Mouse (Mus musculus) limb, embryonic 12.5 days (tissue): ENCODE data around the gene Adap2. TPM values are rescaled to one million over a fixed set of nuclear protein-coding genes. Genes with fewer than 3 reads are reported as not detected.
A peak's percentile ranks its signal among the peaks of the same experiment; 100 is the strongest.
"Not testable (repeated sequence)": the region's sequence is repeated elsewhere in the genome, so short reads cannot be mapped to it uniquely, and the experiment has no call there.

Experiments
- ATAC-seq: fragments of 200-750 bp; cut with Nextera tagmentation; 2 replicates; pipeline ENCODE4 v1.8.0; 2017; ENCODE audit warnings: low read depth, moderate TSS enrichment; ENCODE audit not compliant: insufficient number of reproducible peaks, insufficient read depth, low FRiP score, low TSS enrichment
- H3K27ac ChIP-seq: fragments of 300-500 bp; sonication (generic); 2 replicates; pipeline ENCODE4 v1.5.1; 2016; ENCODE audit warnings: mild to moderate bottlenecking, moderate library complexity
- H3K27me3 ChIP-seq: fragments of 300-500 bp; sonication (generic); 2 replicates; pipeline ENCODE4 v1.6.1; 2016; ENCODE audit warnings: mild to moderate bottlenecking, moderate library complexity
- H3K36me3 ChIP-seq: fragments of 300-500 bp; sonication (generic); 2 replicates; pipeline ENCODE4 v1.6.1; 2016; ENCODE audit warnings: mild to moderate bottlenecking, moderate library complexity
- H3K4me1 ChIP-seq: fragments of 300-500 bp; sonication (generic); replicated peaks from 2 replicates; pipeline ENCODE4 v1.6.1; 2016
- H3K4me2 ChIP-seq: fragments of 300-500 bp; sonication (generic); 2 replicates; pipeline ENCODE4 v1.6.1; 2016; ENCODE audit warnings: mild to moderate bottlenecking, moderate library complexity
- H3K4me3 ChIP-seq: fragments of 300-500 bp; sonication (generic); replicated peaks from 2 replicates; pipeline ENCODE4 v1.5.1; 2016; ENCODE audit warnings: mild to moderate bottlenecking
- H3K9ac ChIP-seq: fragments of 300-500 bp; sonication (generic); replicated peaks from 2 replicates; pipeline ENCODE4 v1.6.1; 2016; ENCODE audit warnings: mild to moderate bottlenecking, moderate library complexity
- H3K9me3 ChIP-seq: fragments of 300-500 bp; sonication (generic); 2 replicates; pipeline ENCODE4 v1.6.1; 2016; ENCODE audit warnings: mild to moderate bottlenecking, moderate library complexity
- WGBS: fragments of 180-500 bp; shearing (Covaris S2); methylation state at CpG from one replicate; pipeline ENCODE4 v1.1.7; 2016; 5-methylcytosine and 5-hydroxymethylcytosine counted together
- polyA plus RNA-seq: library from polyadenylated mRNA; unstranded; fragments of >200 nt; fragmentation: Nextera tagmentation; extraction: Ambion mirVana; gene quantifications from 2 replicates; pipeline ENCODE4 v1.2.1, GENCODE M21; 2016

Gene Adap2
- polyA plus RNA-seq, 1 experiment from 2014 or later = 0.45 TPM

GRCm38 (mm10) chr11:80178316-80178715 lies 24.4 kb downstream of the Adap2 start:
- Histone ChIP-seq H3K4me3 (no peak overlapping the region), H3K4me1 (no peaks in the 10 kb centered on the region), H3K4me2 (no peak overlapping the region), H3K36me3 (no peaks in the 10 kb centered on the region), H3K9ac (no peak overlapping the region), H3K27ac (no peak overlapping the region), H3K9me3 (no peaks in the 10 kb centered on the region), H3K27me3 (no peaks in the 10 kb centered on the region)
- 84% methylated on average over 8 of the region's 8 CpGs for WGBS
- ATAC-seq = no peak

- H3K36me3 ChIP-seq = no peaks in the 10 kb centered on the region
- H3K27ac ChIP-seq = no peak overlapping the region
- H3K9me3 ChIP-seq = no peaks in the 10 kb centered on the region
- ATAC-seq = no peak
- no peaks in the 10 kb centered on the region for H3K4me1 ChIP-seq
- H3K4me3 ChIP-seq = no peak overlapping the region
- no peak overlapping the region for H3K9ac ChIP-seq
- 78% methylated on average over 5 of the region's 5 CpGs for WGBS
- no peak overlapping the region for H3K4me2 ChIP-seq
- H3K27me3 ChIP-seq = no peaks in the 10 kb centered on the region
These were observed 27.3 kb downstream of the Adap2 start for GRCm38 (mm10) chr11:80181021-80181749.

- Histone ChIP-seq H3K4me2 (peak overlapping the region; percentile 77), H3K9ac (peak overlapping the region; percentile 75), H3K4me3 (peak overlapping the region; percentile 66), H3K27ac (peak overlapping the region; percentile 78; the same call in 1 of the 2 replicates)
- ATAC-seq, H3K36me3 ChIP-seq, H3K4me1 ChIP-seq, H3K27me3 ChIP-seq, H3K9me3 ChIP-seq: not testable (repeated sequence)
- 41% methylated on average over 12 of the region's 12 CpGs for WGBS
These were observed 29.3 kb downstream of the Adap2 start for GRCm38 (mm10) chr11:80183054-80183704.

- Histone ChIP-seq H3K9ac (peak within 1 kb of the TSS; percentile 75), H3K27ac (peak within 1 kb of the TSS; percentile 78), H3K27me3 (no peaks in the 10 kb centered on the region), H3K36me3 (no peaks in the 10 kb centered on the region), H3K9me3 (no peaks in the 10 kb centered on the region), H3K4me3 (peak within 1 kb of the TSS; percentile 66), H3K4me2 (peak within 1 kb of the TSS; percentile 77), H3K4me1 (no peaks in the 10 kb centered on the region)
- peak; percentile 87 for ATAC-seq
- 1% methylated on average over 33 of the region's 33 CpGs for WGBS
These were observed 29.9 kb downstream of the Adap2 start, which contains the start of gene Rnf135 for GRCm38 (mm10) chr11:80183705-80184255. TSS of gene Rnf135 (plus strand) at chr11:80183851.

GRCm38 (mm10) chr11:80184531-80185071 lies 30.7 kb downstream of the Adap2 start:
- WGBS = 95% methylated on average over 6 of the region's 6 CpGs
- peak overlapping the region; percentile 77 for H3K4me2 ChIP-seq

GRCm38 (mm10) chr11:80185441-80185976 lies 31.6 kb downstream of the Adap2 start:
- ATAC-seq = not testable (repeated sequence)

More at GRCm38 (mm10) chr11:80184531-80185071, 30.7 kb downstream of the Adap2 start:
- ATAC-seq = no peak
- Histone ChIP-seq H3K9ac (no peak overlapping the region), H3K36me3 (no peaks in the 10 kb centered on the region), H3K9me3 (no peaks in the 10 kb centered on the region), H3K4me3 (peak overlapping the region; percentile 66), H3K27me3 (no peaks in the 10 kb centered on the region), H3K4me1 (no peaks in the 10 kb centered on the region), H3K27ac (0 out of 2 replicates have a peak overlapping the region, but pooled peaks have one; percentile 78)

GRCm38 (mm10) chr11:80190280-80190679 lies 36.4 kb downstream of the Adap2 start:
- no peak overlapping the region for H3K4me3 ChIP-seq
- no peaks in the 10 kb centered on the region for H3K4me1 ChIP-seq
- no peaks in the 10 kb centered on the region for H3K9me3 ChIP-seq
- no peaks in the 10 kb centered on the region for H3K27me3 ChIP-seq
- 69% methylated on average over 4 of the region's 4 CpGs for WGBS
- H3K36me3 ChIP-seq = peaks cover 15% of the 10 kb centered on the region
- H3K9ac ChIP-seq = no peak overlapping the region
- H3K27ac ChIP-seq = no peak overlapping the region
- H3K4me2 ChIP-seq = no peak overlapping the region
- ATAC-seq = no peak

More at GRCm38 (mm10) chr11:80185441-80185976, 31.6 kb downstream of the Adap2 start:
- H3K9me3 ChIP-seq, H3K36me3 ChIP-seq, H3K9ac ChIP-seq, H3K27ac ChIP-seq, H3K4me2 ChIP-seq, H3K27me3 ChIP-seq, H3K4me1 ChIP-seq, H3K4me3 ChIP-seq: not testable (repeated sequence)
- WGBS = 61% methylated on average over 5 of the region's 5 CpGs

GRCm38 (mm10) chr11:80193827-80194226 lies 39.9 kb downstream of the Adap2 start:
- H3K9ac ChIP-seq = no peak overlapping the region
- H3K4me3 ChIP-seq = no peak overlapping the region
- H3K4me2 ChIP-seq = no peak overlapping the region
- H3K4me1 ChIP-seq = no peaks in the 10 kb centered on the region
- H3K36me3 ChIP-seq = peaks cover 15% of the 10 kb centered on the region
- no peak for ATAC-seq
- no peak overlapping the region for H3K27ac ChIP-seq
- 71% methylated on average over 4 of the region's 4 CpGs for whole genome bisulfite sequencing
- H3K9me3 ChIP-seq = no peaks in the 10 kb centered on the region
- H3K27me3 ChIP-seq = no peaks in the 10 kb centered on the region

- ATAC-seq = no peak
- Histone ChIP-seq H3K36me3 (peaks cover 12% of the 10 kb centered on the region), H3K4me3 (no peak overlapping the region), H3K4me2 (no peak overlapping the region), H3K27me3 (no peaks in the 10 kb centered on the region), H3K9ac (no peak overlapping the region), H3K4me1 (no peaks in the 10 kb centered on the region), H3K9me3 (no peaks in the 10 kb centered on the region), H3K27ac (no peak overlapping the region)
- WGBS = 83% methylated on average over 7 of the region's 7 CpGs
These were observed 42.4 kb downstream of the Adap2 start for GRCm38 (mm10) chr11:80196351-80196750.

GRCm38 (mm10) chr11:80199316-80199715 lies 45.4 kb downstream of the Adap2 start:
- no peak for ATAC-seq
- 90% methylated on average over 3 of the region's 3 CpGs for WGBS
- Histone ChIP-seq H3K4me1 (no peaks in the 10 kb centered on the region), H3K36me3 (peaks cover 6% of the 10 kb centered on the region), H3K4me2 (no peak overlapping the region), H3K9me3 (no peaks in the 10 kb centered on the region), H3K27ac (no peak overlapping the region), H3K4me3 (no peak overlapping the region), H3K9ac (no peak overlapping the region), H3K27me3 (no peaks in the 10 kb centered on the region)

- Histone ChIP-seq H3K9me3 (no peaks in the 10 kb centered on the region), H3K4me2 (no peak overlapping the region), H3K9ac (no peak overlapping the region), H3K4me3 (no peak overlapping the region), H3K4me1 (no peaks in the 10 kb centered on the region), H3K27ac (no peak overlapping the region), H3K36me3 (peaks cover 2% of the 10 kb centered on the region), H3K27me3 (no peaks in the 10 kb centered on the region)
- WGBS = 95% methylated on average over 2 of the region's 2 CpGs
- no peak for ATAC-seq
These were observed 45.9 kb downstream of the Adap2 start for GRCm38 (mm10) chr11:80199773-80200172.
